Mouse (Mus musculus): Measurements from ENCODE around the gene Ptprd. TPM values are rescaled to one million over a fixed set of nuclear protein-coding genes. Genes with fewer than 3 reads are reported as not detected.

Ptprd gene
- polyA plus RNA-seq, 1 experiment = 118 TPM

- no peak for DNase-seq (ENCODE audit: low read depth)
- TF ChIP-seq CTCF (IDR thresholded peaks at IDR 0.05; ENCODE audit: borderline replicate concordance, extremely low read depth, insufficient read depth, insufficient read length) = no peak
- TF ChIP-seq POLR2A (IDR thresholded peaks at IDR 0.05; ENCODE audit: borderline replicate concordance, extremely low read depth, insufficient read depth, insufficient read length, poor library complexity, severe bottlenecking) = no peak
These were observed 655.9 kb downstream of the Ptprd start for GRCm38 (mm10) chr4:77555841-77556240.

GRCm38 (mm10) chr4:77537843-77538242 is 673.9 kb downstream of the Ptprd start:
- no peak for DNase-seq (ENCODE audit: low read depth)

GRCm38 (mm10) chr4:77537336-77537735 is 674.4 kb downstream of the Ptprd start:
- no peak for TF ChIP-seq POLR2A (IDR thresholded peaks at IDR 0.05; ENCODE audit: borderline replicate concordance, extremely low read depth, insufficient read depth, insufficient read length, poor library complexity, severe bottlenecking)
- TF ChIP-seq CTCF (IDR thresholded peaks at IDR 0.05; ENCODE audit: borderline replicate concordance, extremely low read depth, insufficient read depth, insufficient read length) = no peak
- DNase-seq (ENCODE audit: low read depth) = peak; percentile 58

More at GRCm38 (mm10) chr4:77537843-77538242, 673.9 kb downstream of the Ptprd start:
- no peak for TF ChIP-seq POLR2A (IDR thresholded peaks at IDR 0.05; ENCODE audit: borderline replicate concordance, extremely low read depth, insufficient read depth, insufficient read length, poor library complexity, severe bottlenecking)
- TF ChIP-seq CTCF (IDR thresholded peaks at IDR 0.05; ENCODE audit: borderline replicate concordance, extremely low read depth, insufficient read depth, insufficient read length) = no peak

- TF ChIP-seq CTCF (IDR thresholded peaks at IDR 0.05; ENCODE audit: borderline replicate concordance, extremely low read depth, insufficient read depth, insufficient read length) = no peak
- TF ChIP-seq POLR2A (IDR thresholded peaks at IDR 0.05; ENCODE audit: borderline replicate concordance, extremely low read depth, insufficient read depth, insufficient read length, poor library complexity, severe bottlenecking) = no peak
- DNase-seq (ENCODE audit: low read depth) = no peak
These were observed 676.2 kb downstream of the Ptprd start for GRCm38 (mm10) chr4:77535601-77536000.

GRCm38 (mm10) chr4:77534553-77534952 is 677.2 kb downstream of the Ptprd start:
- TF ChIP-seq POLR2A (IDR thresholded peaks at IDR 0.05; ENCODE audit: borderline replicate concordance, extremely low read depth, insufficient read depth, insufficient read length, poor library complexity, severe bottlenecking) = no peak
- TF ChIP-seq CTCF (IDR thresholded peaks at IDR 0.05; ENCODE audit: borderline replicate concordance, extremely low read depth, insufficient read depth, insufficient read length) = no peak
- peak; percentile 64 for DNase-seq (ENCODE audit: low read depth)

GRCm38 (mm10) chr4:77519166-77519565 is 692.6 kb downstream of the Ptprd start:
- peak; percentile 84 for DNase-seq (ENCODE audit: low read depth)

GRCm38 (mm10) chr4:77513914-77514628 is 697.7 kb downstream of the Ptprd start:
- no peak for TF ChIP-seq POLR2A (IDR thresholded peaks at IDR 0.05; ENCODE audit: borderline replicate concordance, extremely low read depth, insufficient read depth, insufficient read length, poor library complexity, severe bottlenecking)
- TF ChIP-seq CTCF (IDR thresholded peaks at IDR 0.05; ENCODE audit: borderline replicate concordance, extremely low read depth, insufficient read depth, insufficient read length) = no peak
- DNase-seq (ENCODE audit: low read depth) = no peak

More at GRCm38 (mm10) chr4:77519166-77519565, 692.6 kb downstream of the Ptprd start:
- TF ChIP-seq POLR2A (IDR thresholded peaks at IDR 0.05; ENCODE audit: borderline replicate concordance, extremely low read depth, insufficient read depth, insufficient read length, poor library complexity, severe bottlenecking) (no peak), CTCF (IDR thresholded peaks at IDR 0.05; ENCODE audit: borderline replicate concordance, extremely low read depth, insufficient read depth, insufficient read length) (peak; percentile 69; the same call in 1 of the 2 replicates)

- peak; percentile 39 for DNase-seq (ENCODE audit: low read depth)
- TF ChIP-seq POLR2A (IDR thresholded peaks at IDR 0.05; ENCODE audit: borderline replicate concordance, extremely low read depth, insufficient read depth, insufficient read length, poor library complexity, severe bottlenecking) (no peak), CTCF (IDR thresholded peaks at IDR 0.05; ENCODE audit: borderline replicate concordance, extremely low read depth, insufficient read depth, insufficient read length) (no peak)
These were observed 698.7 kb downstream of the Ptprd start for GRCm38 (mm10) chr4:77513041-77513440.

GRCm38 (mm10) chr4:77454049-77454448 is 757.7 kb downstream of the Ptprd start:
- DNase-seq (ENCODE audit: low read depth) = no peak
- TF ChIP-seq POLR2A (IDR thresholded peaks at IDR 0.05; ENCODE audit: borderline replicate concordance, extremely low read depth, insufficient read depth, insufficient read length, poor library complexity, severe bottlenecking) (no peak), CTCF (IDR thresholded peaks at IDR 0.05; ENCODE audit: borderline replicate concordance, extremely low read depth, insufficient read depth, insufficient read length) (no peak)

GRCm38 (mm10) chr4:77399146-77399545 is 812.6 kb downstream of the Ptprd start:
- no peak for TF ChIP-seq POLR2A (IDR thresholded peaks at IDR 0.05; ENCODE audit: borderline replicate concordance, extremely low read depth, insufficient read depth, insufficient read length, poor library complexity, severe bottlenecking)
- TF ChIP-seq CTCF (IDR thresholded peaks at IDR 0.05; ENCODE audit: borderline replicate concordance, extremely low read depth, insufficient read depth, insufficient read length) = no peak
- DNase-seq (ENCODE audit: low read depth) = peak; percentile 67

- DNase-seq (ENCODE audit: low read depth) = peak; percentile 66
- TF ChIP-seq CTCF (IDR thresholded peaks at IDR 0.05; ENCODE audit: borderline replicate concordance, extremely low read depth, insufficient read depth, insufficient read length) (no peak), POLR2A (IDR thresholded peaks at IDR 0.05; ENCODE audit: borderline replicate concordance, extremely low read depth, insufficient read depth, insufficient read length, poor library complexity, severe bottlenecking) (no peak)
These were observed 850.0 kb downstream of the Ptprd start for GRCm38 (mm10) chr4:77361728-77362127.

GRCm38 (mm10) chr4:77327198-77327597 is 884.6 kb downstream of the Ptprd start:
- no peak for DNase-seq (ENCODE audit: low read depth)
- TF ChIP-seq CTCF (IDR thresholded peaks at IDR 0.05; ENCODE audit: borderline replicate concordance, extremely low read depth, insufficient read depth, insufficient read length) = no peak
- TF ChIP-seq POLR2A (IDR thresholded peaks at IDR 0.05; ENCODE audit: borderline replicate concordance, extremely low read depth, insufficient read depth, insufficient read length, poor library complexity, severe bottlenecking) = no peak
